Mouse (Mus musculus) C2C12 (cell line): ENCODE measurements around the gene Rgs10. TPM values are rescaled to one million over a fixed set of nuclear protein-coding genes. Genes with fewer than 3 reads are reported as not detected.

ENCODE experiments used
- H3K27me3 ChIP-seq: one replicate; pipeline ENCODE4 v1.6.1; 2011; ENCODE audit not compliant: control insufficient read depth, insufficient read depth, insufficient read length
- H3K36me3 ChIP-seq: one replicate; pipeline ENCODE4 v1.6.1; 2011; ENCODE audit not compliant: control insufficient read depth, insufficient read depth
- H3K4me3 ChIP-seq: one replicate; pipeline ENCODE4 v1.5.1; 2011; ENCODE audit warnings: mild to moderate bottlenecking, control low read depth; ENCODE audit not compliant: poor library complexity, insufficient read depth, severe bottlenecking
- H3K79me2 ChIP-seq: one replicate; pipeline ENCODE4 v1.6.1; 2011; ENCODE audit not compliant: control insufficient read depth, insufficient read depth
- H3K79me3 ChIP-seq: one replicate; pipeline ENCODE4 v1.6.1; 2011; ENCODE audit warnings: low read depth, control low read depth
- H3ac ChIP-seq: one replicate; pipeline ENCODE3; 2011; ENCODE audit warnings: low read depth; ENCODE audit not compliant: control insufficient read depth, insufficient read length
- CEBPB ChIP-seq: IDR thresholded peaks from one replicate; pipeline ENCODE4 v1.6.1; 2011; ENCODE audit warnings: low read depth, mild to moderate bottlenecking, control low read depth, moderate library complexity
- CTCF ChIP-seq: IDR thresholded peaks from one replicate; pipeline ENCODE4 v1.5.1; 2011; ENCODE audit not compliant: control insufficient read depth, insufficient read depth, insufficient read length
- FOSL1 ChIP-seq: IDR thresholded peaks from one replicate; pipeline ENCODE4 v1.8.0; 2011; ENCODE audit warnings: mild to moderate bottlenecking, low read length; ENCODE audit not compliant: poor library complexity, insufficient read depth, severe bottlenecking
- MAX ChIP-seq: IDR thresholded peaks from one replicate; pipeline ENCODE4 v1.6.1; 2011; ENCODE audit warnings: mild to moderate bottlenecking, control low read depth
- MYOD1 ChIP-seq: IDR thresholded peaks from one replicate; pipeline ENCODE4 v1.6.1; 2011; ENCODE audit warnings: low read depth; ENCODE audit not compliant: control insufficient read depth, insufficient read length
- MYOG ChIP-seq: IDR thresholded peaks from one replicate; pipeline ENCODE4 v1.6.1; 2011; ENCODE audit not compliant: control insufficient read depth, insufficient read length; ENCODE audit errors: extremely low read depth
- USF1 ChIP-seq: IDR thresholded peaks from one replicate; pipeline ENCODE4 v1.6.1; 2011; ENCODE audit warnings: low read depth, mild to moderate bottlenecking, control low read depth, moderate library complexity
- polyA plus RNA-seq: library from polyadenylated mRNA; unstranded; fragments of >200 nt; fragmentation: generic; extraction: Trizol; gene quantifications from one replicate; pipeline ENCODE4 v1.2.1, GENCODE M21; 2012; ENCODE audit warnings: missing spikeins

The Rgs10 gene
- polyA plus RNA-seq, 1 experiment = 12.9 TPM

GRCm38 (mm10) chr7:128393756-128394155 is 24.8 kb downstream of the Rgs10 start:
- Histone ChIP-seq H3K79me3 (no peaks in the 10 kb centered on the region), H3ac (no peak overlapping the region), H3K36me3 (no peaks in the 10 kb centered on the region), H3K79me2 (no peaks in the 10 kb centered on the region), H3K27me3 (no peaks in the 10 kb centered on the region), H3K4me3 (no peak overlapping the region)
- TF ChIP-seq CTCF = no peak
- TF ChIP-seq CEBPB = no peak
- no peak for TF ChIP-seq FOSL1
- no peak for TF ChIP-seq MYOG
- no peak for TF ChIP-seq MAX
- TF ChIP-seq MYOD1 = no peak
- no peak for TF ChIP-seq USF1

GRCm38 (mm10) chr7:128392972-128393314 is 25.6 kb downstream of the Rgs10 start:
- Histone ChIP-seq H3K36me3 (no peaks in the 10 kb centered on the region), H3K27me3 (no peaks in the 10 kb centered on the region), H3K79me3 (no peaks in the 10 kb centered on the region), H3K79me2 (no peaks in the 10 kb centered on the region), H3K4me3 (no peak overlapping the region), H3ac (no peak overlapping the region)
- no peak for TF ChIP-seq MYOG
- no peak for TF ChIP-seq CEBPB
- TF ChIP-seq CTCF = no peak
- TF ChIP-seq FOSL1 = no peak
- no peak for TF ChIP-seq USF1
- no peak for TF ChIP-seq MAX
- TF ChIP-seq MYOD1 = no peak

DNA sequence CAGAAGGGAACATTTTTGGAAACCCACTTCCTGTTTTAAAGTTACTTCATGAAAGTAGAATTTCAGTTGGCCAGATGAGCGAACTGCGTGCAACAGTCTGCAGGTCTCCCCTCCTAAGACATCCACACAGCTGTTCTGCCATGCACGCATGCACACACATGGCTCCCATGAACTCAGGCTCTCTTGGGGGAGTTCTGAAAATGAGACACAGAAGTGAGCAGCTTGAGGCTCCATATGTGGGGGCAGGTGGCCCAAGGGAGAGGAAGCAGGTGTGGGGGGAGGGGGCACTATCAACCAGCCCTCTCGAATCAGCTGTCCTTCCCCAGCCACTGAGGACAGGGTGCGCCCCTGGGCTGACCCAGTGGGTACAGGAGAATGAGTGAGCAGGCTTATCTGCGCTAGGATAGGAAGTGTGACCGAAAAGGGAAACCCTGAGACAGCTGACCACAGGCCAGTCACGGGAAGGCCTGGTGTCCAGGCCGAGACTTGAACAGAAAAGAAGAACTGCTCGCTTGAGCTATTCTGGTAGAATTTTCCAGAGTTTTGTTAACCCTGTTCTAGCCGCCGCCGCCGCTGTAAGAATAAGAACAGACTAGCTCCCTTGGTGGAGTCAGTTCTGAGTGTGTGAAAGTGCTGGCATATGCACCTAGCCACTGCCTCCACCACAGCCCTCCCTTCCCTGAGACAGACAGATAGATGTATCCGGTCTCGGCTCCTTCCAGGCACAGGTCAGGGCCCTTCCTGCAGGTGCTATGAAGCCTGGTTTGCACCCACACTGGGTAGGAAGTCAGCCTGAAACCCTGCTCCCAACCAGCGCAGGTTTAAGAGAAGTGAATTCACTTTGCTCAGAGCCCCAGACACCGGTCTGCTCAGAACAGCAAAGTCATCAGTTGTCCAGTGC is 26.2 kb downstream of the Rgs10 start:
- no peaks in the 10 kb centered on the region for H3K27me3 ChIP-seq
- H3K4me3 ChIP-seq = no peak overlapping the region
- no peaks in the 10 kb centered on the region for H3K36me3 ChIP-seq
- H3K79me2 ChIP-seq = no peaks in the 10 kb centered on the region
- H3K79me3 ChIP-seq = no peaks in the 10 kb centered on the region
- H3ac ChIP-seq = no peak overlapping the region
- TF ChIP-seq MYOG = no peak
- TF ChIP-seq FOSL1 = no peak
- no peak for TF ChIP-seq MAX
- TF ChIP-seq CEBPB = no peak

GRCm38 (mm10) chr7:128391267-128392057 is 27.1 kb downstream of the Rgs10 start:
- no peaks in the 10 kb centered on the region for H3K79me2 ChIP-seq
- TF ChIP-seq FOSL1 = no peak
- no peak for TF ChIP-seq MYOG
- TF ChIP-seq MYOD1 = no peak
- TF ChIP-seq MAX = no peak
- TF ChIP-seq CTCF = no peak
- no peak for TF ChIP-seq USF1
- no peak for TF ChIP-seq CEBPB
- H3K4me3 ChIP-seq = no peak overlapping the region
- H3K79me3 ChIP-seq = no peaks in the 10 kb centered on the region
- H3ac ChIP-seq = no peak overlapping the region
- no peaks in the 10 kb centered on the region for H3K36me3 ChIP-seq
- no peaks in the 10 kb centered on the region for H3K27me3 ChIP-seq

DNA sequence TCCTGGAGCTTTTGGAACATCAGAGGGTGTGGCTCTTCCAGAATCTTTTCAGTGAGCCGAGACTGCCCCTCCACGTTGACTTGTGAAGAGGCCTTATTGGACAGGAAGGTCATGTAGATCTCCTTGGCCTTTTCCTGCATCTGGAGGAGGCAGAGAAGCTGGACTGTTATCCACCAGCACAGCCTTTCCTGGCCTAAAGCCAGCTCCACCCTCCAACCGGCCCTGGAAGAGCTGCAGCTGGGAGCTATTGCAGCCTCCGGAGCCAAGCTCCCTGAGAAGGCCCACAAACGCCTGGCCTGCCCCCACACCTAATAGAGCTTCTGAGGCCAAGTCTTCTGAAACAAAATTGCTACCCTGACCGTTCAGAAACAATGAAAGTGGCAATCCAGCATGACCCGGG is 29.6 kb downstream of the Rgs10 start:
- no peak for TF ChIP-seq CTCF
- TF ChIP-seq USF1 = no peak
- no peak for TF ChIP-seq CEBPB
- Histone ChIP-seq H3K36me3 (no peaks in the 10 kb centered on the region), H3K4me3 (no peak overlapping the region), H3K79me2 (no peaks in the 10 kb centered on the region), H3K27me3 (no peaks in the 10 kb centered on the region), H3K79me3 (no peaks in the 10 kb centered on the region), H3ac (no peak overlapping the region)
